Mouse (Mus musculus) CD4-positive naive resting alpha-beta T cell, adult 76 days (primary cell): ENCODE measurements around the gene Rhox8. TPM values are rescaled to one million over a fixed set of nuclear protein-coding genes. Genes with fewer than 3 reads are reported as not detected.

Experiments
- total RNA-seq: library from RNA; stranded (reverse); gene quantifications from one replicate; pipeline ENCODE4 v1.2.4, GENCODE M21; 2023

Rhox8 gene
- not detected for total RNA-seq

GRCm38 (mm10) chrX:37878844-37879243, at the start of gene Rhox8:
Gene Rhox8, minus strand, starts transcription at chrX:37878944.

GRCm38 (mm10) chrX:37901670-37902069, 22.9 kb upstream of the Rhox8 start, which contains the start of gene Rhox9:
Gene Rhox9, minus strand, starts transcription at chrX:37901770.

GRCm38 (mm10) chrX:37897132-37897531, 18.4 kb upstream of the Rhox8 start, which contains the start of gene Rhox7b:
Gene Rhox7b, minus strand, starts transcription at chrX:37897232.

GRCm38 (mm10) chrX:37831386-37831785, 47.4 kb downstream of the Rhox8 start, which contains the start of gene Rhox7a:
Gene Rhox7a, plus strand, starts transcription at chrX:37831686.

GRCm38 (mm10) chrX:37826610-37827009, 52.1 kb downstream of the Rhox8 start, which contains the start of gene Rhox6:
Gene Rhox6, plus strand, starts transcription at chrX:37826910.

Other genes with a start within 250 kb of the Rhox8 start
- not detected for gene Rhox2g, start 235.5 kb downstream of the Rhox8 start, total RNA-seq
- gene Rhox4g, start 227.6 kb downstream of the Rhox8 start, total RNA-seq = not detected
- not detected for gene Rhox3h, start 210.2 kb downstream of the Rhox8 start, total RNA-seq
- gene Rhox2h, start 205.7 kb downstream of the Rhox8 start, total RNA-seq = not detected
- not detected for gene Rhox5, start 74.1 kb downstream of the Rhox8 start, total RNA-seq
- gene Rhox6, start 52.0 kb downstream of the Rhox8 start, total RNA-seq = not detected
- not detected for gene Rhox7a, start 47.3 kb downstream of the Rhox8 start, total RNA-seq
- not detected for gene Rhox7b, start 18.3 kb upstream of the Rhox8 start, total RNA-seq
- gene Rhox9, start 22.8 kb upstream of the Rhox8 start, total RNA-seq = not detected
- gene Btg1-ps1, start 139.9 kb upstream of the Rhox8 start, total RNA-seq = not detected
- gene Btg1-ps2, start 164.2 kb upstream of the Rhox8 start, total RNA-seq = not detected
- gene Rhox10, start 187.5 kb upstream of the Rhox8 start, total RNA-seq = not detected
- gene Rhox11, start 206.2 kb upstream of the Rhox8 start, total RNA-seq = not detected
- not detected for gene Rhox12, start 232.0 kb upstream of the Rhox8 start, total RNA-seq
- not detected for gene Rhox13, start 242.3 kb upstream of the Rhox8 start, total RNA-seq